Mouse (Mus musculus) heart, embryonic 13.5 days (tissue): ENCODE data around the gene Ttbk1. TPM values are rescaled to one million over a fixed set of nuclear protein-coding genes. Genes with fewer than 3 reads are reported as not detected.
"Not testable (repeated sequence)": the region's sequence is repeated elsewhere in the genome, so short reads cannot be mapped to it uniquely, and the experiment has no call there.

ENCODE experiments used
- ATAC-seq: fragments of 200-750 bp; cut with Nextera tagmentation; 2 replicates; pipeline ENCODE4 v1.8.0; 2017; ENCODE audit warnings: moderate TSS enrichment; ENCODE audit not compliant: insufficient number of reproducible peaks, low FRiP score, low TSS enrichment; ENCODE audit errors: extremely low read depth
- H3K27ac ChIP-seq: fragments of 300-500 bp; sonication (generic); replicated peaks from 2 replicates; pipeline ENCODE4 v1.5.1; 2015; ENCODE audit warnings: moderate library complexity, mild to moderate bottlenecking, inconsistent platforms
- H3K27me3 ChIP-seq: fragments of 300-500 bp; sonication (generic); replicated peaks from 2 replicates; pipeline ENCODE4 v1.6.1; 2015; ENCODE audit warnings: mild to moderate bottlenecking, inconsistent platforms
- H3K36me3 ChIP-seq: fragments of 300-500 bp; sonication (generic); 2 replicates; pipeline ENCODE4 v1.6.1; 2015; ENCODE audit warnings: mild to moderate bottlenecking, inconsistent platforms
- H3K4me1 ChIP-seq: fragments of 300-500 bp; sonication (generic); 2 replicates; pipeline ENCODE4 v1.6.1; 2015; ENCODE audit warnings: inconsistent platforms
- H3K4me2 ChIP-seq: fragments of 300-500 bp; sonication (generic); 2 replicates; pipeline ENCODE4 v1.6.1; 2015; ENCODE audit warnings: inconsistent platforms, mild to moderate bottlenecking, moderate library complexity
- H3K4me3 ChIP-seq: fragments of 300-500 bp; sonication (generic); 2 replicates; pipeline ENCODE4 v1.5.1; 2015; ENCODE audit warnings: moderate library complexity, mild to moderate bottlenecking, inconsistent platforms
- H3K9ac ChIP-seq: fragments of 300-500 bp; sonication (generic); 2 replicates; pipeline ENCODE4 v1.6.1; 2015; ENCODE audit warnings: inconsistent platforms, mild to moderate bottlenecking, moderate library complexity
- H3K9me3 ChIP-seq: fragments of 300-500 bp; sonication (generic); 2 replicates; pipeline ENCODE4 v1.6.1; 2016; ENCODE audit warnings: inconsistent platforms
- WGBS: fragments of 180-500 bp; shearing (Covaris S2); methylation state at CpG from one replicate; pipeline ENCODE4 v1.1.7; 2015; ENCODE audit warnings: mixed read lengths; 5-methylcytosine and 5-hydroxymethylcytosine counted together
- polyA plus RNA-seq: library from polyadenylated mRNA; unstranded; fragments of >200 nt; fragmentation: Nextera tagmentation; extraction: Ambion mirVana; gene quantifications from 2 replicates; pipeline ENCODE4 v1.2.1, GENCODE M21; 2015

The Ttbk1 gene
- polyA plus RNA-seq, 1 experiment from 2014 or later = 0.12 TPM

DNA sequence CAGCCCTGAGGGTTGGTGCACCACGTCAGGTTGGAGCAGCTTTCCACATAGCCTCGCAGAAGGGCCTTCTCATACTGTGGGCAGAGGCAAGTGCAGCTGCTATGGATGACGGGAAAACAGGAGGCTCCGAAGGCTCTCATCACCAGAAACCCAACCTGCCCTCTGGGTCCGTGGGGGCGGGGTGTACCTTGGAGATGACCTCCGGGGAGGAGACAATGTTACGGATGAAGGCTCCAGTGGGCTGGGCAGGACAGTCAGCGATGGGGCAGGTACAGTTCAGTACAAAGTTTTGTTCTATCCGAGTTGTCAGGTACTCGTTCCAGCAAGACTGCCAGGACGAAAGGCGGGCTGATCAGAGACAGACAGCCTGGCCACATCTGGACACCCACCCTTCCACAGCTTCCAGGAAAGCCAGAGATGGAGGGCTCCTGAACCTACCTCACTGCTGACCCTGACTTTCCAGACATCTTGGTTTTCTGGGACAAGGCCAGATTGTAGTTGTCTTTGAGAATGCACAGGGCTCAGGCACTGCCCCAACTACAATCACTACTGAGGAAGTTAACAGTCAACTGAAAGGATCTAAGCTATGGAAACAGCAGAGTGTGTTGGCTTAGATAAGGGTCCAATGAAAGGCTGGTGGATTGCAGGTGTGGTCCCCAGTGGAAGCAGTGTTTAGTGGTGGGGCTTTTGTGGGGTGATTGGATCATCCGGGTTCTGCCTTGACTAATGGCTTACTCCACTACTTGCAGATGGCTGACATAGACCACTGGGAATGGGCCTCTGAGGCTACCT is 16.6 kb upstream of the Ttbk1 start:
- H3K4me2 ChIP-seq = no peak overlapping the region
- no peak for ATAC-seq
- H3K27me3 ChIP-seq = 0 out of 2 replicates have a peak, but pooled peaks cover 3% of the 10 kb centered on the region
- no peak overlapping the region for H3K9ac ChIP-seq
- no peaks in the 10 kb centered on the region for H3K9me3 ChIP-seq
- H3K4me3 ChIP-seq = no peak overlapping the region
- no peak overlapping the region for H3K27ac ChIP-seq
- peaks cover 19% of the 10 kb centered on the region for H3K36me3 ChIP-seq
- WGBS = 72% methylated on average over 14 of the region's 14 CpGs
- H3K4me1 ChIP-seq = no peaks in the 10 kb centered on the region

DNA sequence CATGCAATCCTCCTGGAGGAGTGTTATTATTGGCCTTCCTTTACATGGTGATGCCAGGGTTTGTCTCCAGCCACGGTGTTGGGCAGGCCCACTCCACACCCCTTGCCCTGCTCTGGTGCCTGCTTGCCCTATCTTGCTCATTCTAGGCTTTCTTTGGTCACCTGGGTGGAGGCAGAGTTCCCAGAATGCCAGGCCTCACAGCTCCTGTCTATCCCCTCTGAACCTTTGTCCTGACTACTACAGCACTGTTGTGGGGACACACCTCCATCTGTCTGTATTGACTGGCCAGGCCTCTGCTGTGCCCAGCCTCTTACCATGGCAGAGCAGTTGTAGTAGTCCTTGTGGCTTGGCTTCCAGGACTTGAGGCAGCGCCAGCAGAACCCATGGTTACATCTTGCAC is 15.3 kb upstream of the Ttbk1 start:
- whole genome bisulfite sequencing = 82% methylated on average over 2 of the region's 2 CpGs
- H3K4me3 ChIP-seq = no peak overlapping the region
- H3K36me3 ChIP-seq = peaks cover 24% of the 10 kb centered on the region
- H3K27ac ChIP-seq = no peak overlapping the region
- H3K27me3 ChIP-seq = peaks cover 5% of the 10 kb centered on the region
- no peak overlapping the region for H3K9ac ChIP-seq
- no peaks in the 10 kb centered on the region for H3K9me3 ChIP-seq
- H3K4me1 ChIP-seq = no peaks in the 10 kb centered on the region
- no peak for ATAC-seq
- no peak overlapping the region for H3K4me2 ChIP-seq

DNA sequence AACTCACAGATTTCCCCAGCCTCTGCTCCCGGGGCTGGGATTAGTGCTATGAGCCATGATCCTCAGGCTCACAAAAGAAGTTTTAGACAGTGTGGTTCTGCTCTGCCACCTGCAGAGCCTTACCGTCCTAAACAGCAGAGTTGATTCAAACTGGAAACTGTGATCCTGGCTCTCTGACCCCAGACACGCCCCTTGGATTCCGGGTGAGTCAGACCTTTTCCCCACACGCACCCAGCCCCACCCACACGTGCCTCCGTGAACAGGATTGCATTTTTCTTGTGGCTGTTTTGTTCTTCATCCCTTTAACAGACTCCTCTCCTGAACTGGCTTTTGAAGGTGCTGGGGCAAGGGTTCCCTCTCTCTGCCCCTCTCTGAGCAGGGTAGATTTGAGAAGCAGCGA is 10.5 kb upstream of the Ttbk1 start:
- peaks cover 24% of the 10 kb centered on the region for H3K36me3 ChIP-seq
- WGBS = 68% methylated on average over 8 of the region's 8 CpGs
- H3K4me2 ChIP-seq = no peak overlapping the region
- H3K4me3 ChIP-seq = no peak overlapping the region
- peaks cover 8% of the 10 kb centered on the region for H3K4me1 ChIP-seq
- no peak overlapping the region for H3K9ac ChIP-seq
- H3K27ac ChIP-seq = no peak overlapping the region
- H3K27me3 ChIP-seq = peaks cover 37% of the 10 kb centered on the region
- ATAC-seq = no peak
- no peaks in the 10 kb centered on the region for H3K9me3 ChIP-seq

DNA sequence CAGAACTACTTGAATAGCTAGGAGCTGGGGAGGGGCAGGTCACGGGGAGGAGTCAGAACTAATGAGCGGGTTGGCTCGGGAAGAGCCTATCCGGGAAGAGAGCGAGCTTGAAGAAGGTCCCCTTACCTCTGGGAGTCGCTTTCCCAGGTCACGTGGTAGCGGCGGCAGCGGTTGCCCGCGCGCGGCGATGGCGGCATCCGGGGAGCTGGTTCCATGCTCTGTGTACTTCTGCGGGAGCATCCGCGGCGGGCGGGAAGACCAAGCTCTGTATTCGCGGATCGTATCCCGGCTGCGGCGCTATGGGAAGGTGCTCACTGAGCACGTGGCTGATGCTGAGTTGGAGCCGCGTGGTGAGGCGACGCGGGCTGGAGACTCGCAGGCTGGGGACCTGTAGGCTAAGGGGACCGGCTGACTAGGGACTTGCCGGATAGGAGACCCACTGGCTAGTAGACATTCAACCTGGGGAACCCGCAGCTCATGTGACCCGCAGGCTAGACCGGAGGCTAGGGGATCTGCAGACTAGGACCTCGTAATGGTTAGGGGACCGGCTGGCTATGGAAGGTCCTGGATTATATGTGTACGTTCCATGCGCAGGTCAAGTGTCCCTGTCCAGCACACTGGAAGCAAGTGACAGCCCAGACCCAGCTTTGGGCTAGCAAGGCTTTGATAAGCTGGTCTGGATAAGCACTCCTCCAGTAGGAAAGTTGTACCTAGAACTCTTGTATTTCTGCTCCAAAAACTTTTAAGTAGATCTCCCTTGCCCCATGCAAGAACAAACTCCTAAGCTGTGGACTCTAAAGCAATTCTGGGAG is 9.4 kb upstream of the Ttbk1 start, which contains the start of gene Dnph1:
Dnph1 (plus strand) TSS at position 89 of the 812 bp plus-strand sequence.
- H3K9me3 ChIP-seq = no peaks in the 10 kb centered on the region
- peak within 1 kb of the TSS; percentile 86 for H3K4me2 ChIP-seq
- no peak within 1 kb of the TSS for H3K27ac ChIP-seq
- peaks cover 8% of the 10 kb centered on the region for H3K4me1 ChIP-seq
- ATAC-seq = peak; percentile 67; the same call in 1 of the 2 replicates
- H3K27me3 ChIP-seq = peaks cover 45% of the 10 kb centered on the region
- peak within 1 kb of the TSS; percentile 57 for H3K4me3 ChIP-seq
- peaks cover 24% of the 10 kb centered on the region for H3K36me3 ChIP-seq
- WGBS = under 1% methylated on average over 44 of the region's 44 CpGs
- peak within 1 kb of the TSS; percentile 85 for H3K9ac ChIP-seq

DNA sequence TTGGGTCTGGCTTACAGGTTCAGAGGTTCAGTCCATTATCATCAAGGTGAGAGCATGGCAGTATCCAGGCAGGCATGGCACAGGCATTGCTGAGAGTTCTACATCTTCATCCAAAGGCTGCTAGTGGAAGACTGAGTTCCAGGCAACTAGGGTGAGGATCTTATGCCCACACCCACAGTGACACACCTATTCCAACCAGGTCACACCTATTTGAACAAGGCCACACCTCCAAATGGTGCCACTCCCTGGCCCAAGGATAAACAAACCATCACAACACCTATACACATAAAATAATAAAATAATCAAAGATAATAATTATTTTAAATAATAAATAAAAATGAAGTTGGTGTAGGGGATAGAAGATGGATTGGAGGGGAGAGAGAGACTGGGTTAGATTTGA is 8.6 kb upstream of the Ttbk1 start:
- H3K4me3 ChIP-seq, H3K4me1 ChIP-seq, H3K9me3 ChIP-seq, H3K27ac ChIP-seq, H3K9ac ChIP-seq, ATAC-seq: not testable (repeated sequence)
- Histone ChIP-seq H3K36me3 (peaks cover 24% of the 10 kb centered on the region), H3K4me2 (peak overlapping the region; percentile 86), H3K27me3 (peaks cover 45% of the 10 kb centered on the region)

DNA sequence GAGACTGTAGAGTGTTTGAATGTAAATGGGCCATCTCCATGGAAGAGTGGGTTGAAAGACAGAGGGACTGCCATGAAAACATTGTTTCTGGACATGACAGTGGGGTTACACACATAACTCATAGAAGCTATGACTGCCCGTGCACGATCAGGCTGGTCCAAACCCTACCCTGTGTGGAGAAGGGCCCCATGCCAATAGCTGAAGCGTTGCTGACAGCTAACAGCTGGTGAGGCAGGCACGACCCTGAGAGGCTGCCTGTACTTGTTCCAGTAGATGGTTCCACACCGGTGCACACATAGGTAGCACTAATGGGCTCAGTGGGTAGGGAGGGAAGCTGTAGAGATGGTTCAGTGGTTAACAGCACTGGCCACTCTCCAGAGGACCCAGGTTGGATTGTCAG is 8.0 kb upstream of the Ttbk1 start:
- H3K9me3 ChIP-seq = no peaks in the 10 kb centered on the region
- H3K9ac ChIP-seq = no peak overlapping the region
- no peak overlapping the region for H3K27ac ChIP-seq
- peaks cover 20% of the 10 kb centered on the region for H3K36me3 ChIP-seq
- no peak overlapping the region for H3K4me2 ChIP-seq
- 62% methylated on average over 5 of the region's 5 CpGs for WGBS
- H3K4me3 ChIP-seq = no peak overlapping the region
- peaks cover 8% of the 10 kb centered on the region for H3K4me1 ChIP-seq
- H3K27me3 ChIP-seq = peaks cover 46% of the 10 kb centered on the region
- ATAC-seq = no peak

- Histone ChIP-seq H3K9ac (peak overlapping the region; percentile 69), H3K4me1 (peaks cover 14% of the 10 kb centered on the region), H3K27ac (no peak overlapping the region), H3K27me3 (peaks cover 85% of the 10 kb centered on the region), H3K4me2 (peak overlapping the region; percentile 73), H3K4me3 (peak overlapping the region; percentile 50), H3K36me3 (no peaks in the 10 kb centered on the region), H3K9me3 (no peaks in the 10 kb centered on the region)
- 0 out of 2 replicates have a peak, but pooled peaks have one; percentile 40 for ATAC-seq
- 3% methylated on average over 9 of the region's 22 CpGs for WGBS
Measured at GRCm38 (mm10) chr17:46486995-46487394, 480 bp downstream of the Ttbk1 start.

GRCm38 (mm10) chr17:46484461-46484875 is 3.0 kb downstream of the Ttbk1 start:
- no peak overlapping the region for H3K27ac ChIP-seq
- no peak overlapping the region; the same call in 1 of the 2 replicates for H3K9ac ChIP-seq
- H3K4me2 ChIP-seq = peak overlapping the region; percentile 84
- ATAC-seq = no peak
- no peaks in the 10 kb centered on the region for H3K9me3 ChIP-seq
- peak overlapping the region; percentile 53; the same call in 1 of the 2 replicates for H3K4me3 ChIP-seq
- WGBS = 16% methylated on average over 6 of the region's 6 CpGs
- H3K4me1 ChIP-seq = peaks cover 14% of the 10 kb centered on the region
- H3K36me3 ChIP-seq = no peaks in the 10 kb centered on the region
- peaks cover 97% of the 10 kb centered on the region for H3K27me3 ChIP-seq

DNA sequence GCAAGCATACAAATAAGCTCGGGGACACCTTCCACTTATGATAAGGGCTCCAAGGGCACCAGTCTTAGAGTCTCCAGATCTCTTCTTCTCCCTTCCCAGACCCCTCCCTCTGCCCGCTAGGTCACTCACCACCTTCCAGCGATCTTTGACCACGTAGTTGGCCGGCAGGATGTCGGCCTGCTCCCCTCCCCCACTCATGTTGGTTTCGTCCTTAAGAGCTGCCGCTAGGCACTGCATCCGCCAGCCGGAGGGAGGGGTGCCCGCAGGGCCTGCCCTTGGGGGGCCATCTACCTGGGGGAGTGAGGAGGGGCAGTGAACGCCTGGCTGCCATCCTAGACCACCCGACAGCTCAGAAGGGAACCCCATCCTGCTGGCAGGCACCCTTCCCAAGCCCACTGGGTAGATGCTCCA is 3.4 kb downstream of the Ttbk1 start:
- Histone ChIP-seq H3K4me3 (peak overlapping the region; percentile 53), H3K27me3 (peaks cover 97% of the 10 kb centered on the region), H3K9me3 (no peaks in the 10 kb centered on the region), H3K4me1 (peaks cover 14% of the 10 kb centered on the region), H3K36me3 (no peaks in the 10 kb centered on the region), H3K9ac (peak overlapping the region; percentile 68), H3K4me2 (peak overlapping the region; percentile 84), H3K27ac (no peak overlapping the region)
- no peak for ATAC-seq
- WGBS = 2% methylated on average over 13 of the region's 13 CpGs

GRCm38 (mm10) chr17:46483561-46484001 is 3.9 kb downstream of the Ttbk1 start:
- Histone ChIP-seq H3K4me3 (peak overlapping the region; percentile 53), H3K9me3 (no peaks in the 10 kb centered on the region), H3K4me2 (peak overlapping the region; percentile 84), H3K27ac (no peak overlapping the region), H3K4me1 (peaks cover 14% of the 10 kb centered on the region), H3K36me3 (no peaks in the 10 kb centered on the region), H3K27me3 (peaks cover 97% of the 10 kb centered on the region), H3K9ac (peak overlapping the region; percentile 68)
- ATAC-seq = no peak
- 3% methylated on average over 16 of the region's 16 CpGs for WGBS

DNA sequence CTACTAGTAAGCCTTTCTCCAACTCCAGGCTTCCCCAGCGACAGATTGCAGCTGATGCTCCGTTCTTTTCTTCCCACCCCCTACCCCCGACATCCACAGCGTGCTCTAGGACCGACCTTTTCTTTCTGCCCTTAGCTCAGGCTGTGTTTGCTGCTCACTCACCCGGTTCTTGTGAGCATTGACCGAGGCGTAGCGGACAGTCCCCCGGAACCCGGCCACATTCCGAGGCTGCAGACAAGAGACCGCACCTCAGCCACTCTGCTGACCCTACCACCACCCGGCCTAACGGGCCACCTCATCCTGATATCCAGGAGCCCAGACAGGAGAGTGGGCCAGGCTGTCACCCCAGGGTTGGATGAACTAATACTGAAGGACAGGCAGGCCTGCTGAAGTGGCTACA is 10.2 kb downstream of the Ttbk1 start:
- Histone ChIP-seq H3K4me3 (no peak overlapping the region), H3K4me2 (no peak overlapping the region), H3K27ac (no peak overlapping the region), H3K4me1 (no peaks in the 10 kb centered on the region; the same call in 1 of the 2 replicates), H3K36me3 (no peaks in the 10 kb centered on the region), H3K9ac (no peak overlapping the region), H3K27me3 (peaks cover 55% of the 10 kb centered on the region), H3K9me3 (no peaks in the 10 kb centered on the region)
- no peak for ATAC-seq
- WGBS = 73% methylated on average over 15 of the region's 15 CpGs
